Mouse (Mus musculus): Measurements from ENCODE around the gene Akap13.

DNA sequence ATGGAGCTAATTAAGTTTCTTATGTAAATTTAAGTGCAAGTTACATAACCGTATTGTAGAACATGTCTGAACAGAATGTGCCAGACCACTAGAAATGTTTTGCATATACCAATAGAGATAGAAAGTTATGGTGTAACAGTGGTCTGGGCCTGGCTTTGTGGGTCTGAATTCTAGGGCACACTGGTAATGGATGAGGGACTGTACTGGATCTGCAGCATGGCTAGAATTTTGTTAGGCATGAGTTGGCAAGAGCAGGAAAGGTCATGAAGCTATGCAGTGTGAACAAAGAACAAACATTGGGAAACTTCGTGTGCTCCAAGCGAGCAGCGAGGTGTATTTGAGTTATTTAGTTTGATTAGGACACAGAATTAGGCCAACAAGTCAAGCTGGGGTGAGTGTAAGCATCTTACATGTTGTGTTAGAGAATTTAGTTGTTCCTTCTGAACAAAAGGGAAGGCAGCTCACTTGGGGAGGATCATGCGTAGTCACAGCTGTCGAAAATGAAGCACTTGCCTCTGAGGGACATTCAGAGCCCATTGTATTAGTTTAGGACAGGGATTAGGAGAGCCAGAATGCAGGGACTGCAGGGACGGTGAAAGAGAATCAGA is 15.1 kb downstream of the Akap13 start:
- TF ChIP-seq POLR2A (IDR thresholded peaks at IDR 0.05; ENCODE audit: extremely low read depth, insufficient read depth, low read length) (no peak), CTCF (IDR thresholded peaks at IDR 0.05; ENCODE audit: extremely low read depth, insufficient read depth, low read length) (no peak)

Data from cortical plate, adult 2 months (tissue).